Mouse (Mus musculus): ENCODE data around the gene Akr1b7. TPM values are rescaled to one million over a fixed set of nuclear protein-coding genes. Genes with fewer than 3 reads are reported as not detected.

Akr1b7 gene
- polyA plus RNA-seq (2015; fragmentation: Nextera tagmentation; extraction: Ambion mirVana) = 0.17 and 0.18 TPM in 2 replicates

GRCm38 (mm10) chr6:34412023-34412422, at the start of gene Akr1b7:
Akr1b7 (plus strand) TSS chr6:34412334.

DNA sequence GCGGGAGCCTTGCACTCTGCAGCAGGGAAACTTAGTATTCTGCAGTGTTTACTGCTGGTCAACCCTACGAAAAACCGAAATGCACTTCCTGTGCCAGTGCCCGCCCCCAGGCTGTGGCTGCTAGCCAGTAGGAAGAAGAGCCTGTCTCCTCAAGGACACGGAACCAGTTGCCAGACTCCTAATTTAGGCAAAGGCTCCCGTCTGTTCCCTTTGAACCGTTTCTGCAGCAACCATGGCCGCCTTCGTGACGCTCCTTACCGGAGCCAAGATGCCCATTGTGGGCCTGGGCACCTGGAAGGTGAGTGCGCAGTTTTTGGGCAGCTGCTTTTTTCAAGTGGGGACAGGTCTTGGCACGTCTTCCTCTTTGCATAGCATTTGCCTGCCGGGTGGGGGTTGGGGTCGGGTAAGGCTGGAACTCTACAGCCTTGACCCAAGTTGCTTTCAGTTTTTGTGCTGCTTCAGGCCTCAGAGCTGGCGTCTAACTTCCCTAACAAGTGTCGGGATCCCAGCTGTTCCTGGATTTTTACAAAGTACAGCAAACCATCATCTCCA, 27.9 kb upstream of the Akr1b7 start, which contains the start of gene Akr1b10:
Akr1b10 (plus strand) TSS at position 109 of the 552 bp plus-strand sequence.

Other genes with a start within 250 kb of the Akr1b7 start
- 13.4 and 16.3 TPM in 2 replicates for gene Slc35b4, start 235.2 kb upstream of the Akr1b7 start, polyA plus RNA-seq (2015; fragmentation: Nextera tagmentation; extraction: Ambion mirVana)
- 181 and 182 TPM in 2 replicates for gene Akr1b3, start 94.9 kb upstream of the Akr1b7 start, polyA plus RNA-seq (2015; fragmentation: Nextera tagmentation; extraction: Ambion mirVana)
- 3.7 and 6.2 TPM in 2 replicates for gene Akr1b8, start 58.2 kb upstream of the Akr1b7 start, polyA plus RNA-seq (2015; fragmentation: Nextera tagmentation; extraction: Ambion mirVana)
- 34.6 and 34.9 TPM in 2 replicates for gene Akr1b10, start 28.1 kb upstream of the Akr1b7 start, polyA plus RNA-seq (2015; fragmentation: Nextera tagmentation; extraction: Ambion mirVana)
- gene Bpgm, start 63.9 kb downstream of the Akr1b7 start, polyA plus RNA-seq (2015; fragmentation: Nextera tagmentation; extraction: Ambion mirVana) = 19.2 and 20.6 TPM in 2 replicates
- gene Cald1, start 186.2 kb downstream of the Akr1b7 start, polyA plus RNA-seq (2015; fragmentation: Nextera tagmentation; extraction: Ambion mirVana) = 121 and 137 TPM in 2 replicates

Measured in skeletal muscle tissue, postnatal 0 days (tissue).